Mouse (Mus musculus) thymus, postnatal 0 days (tissue): ENCODE data around the gene Cdh16. TPM values are rescaled to one million over a fixed set of nuclear protein-coding genes. Genes with fewer than 3 reads are reported as not detected.
A peak's percentile ranks its signal among the peaks of the same experiment; 100 is the strongest.
"Not testable (repeated sequence)": the region's sequence is repeated elsewhere in the genome, so short reads cannot be mapped to it uniquely, and the experiment has no call there.

ENCODE experiments used
- DNase-seq: peaks from one replicate; pipeline ENCODE4 v3.0.0-alpha.2; 2015; ENCODE audit warnings: low spot score
- polyA plus RNA-seq: library from polyadenylated mRNA; unstranded; fragments of >200 nt; fragmentation: Nextera tagmentation; extraction: Ambion mirVana; gene quantifications from 2 replicates; pipeline ENCODE4 v1.2.1, GENCODE M21; 2015

Gene Cdh16
- polyA plus RNA-seq, 1 experiment from 2014 or later = 0.17 TPM

GRCm38 (mm10) chr8:104577606-104578005 is 46.6 kb downstream of the Cdh16 start:
- DNase-seq = not testable (repeated sequence)

DNA sequence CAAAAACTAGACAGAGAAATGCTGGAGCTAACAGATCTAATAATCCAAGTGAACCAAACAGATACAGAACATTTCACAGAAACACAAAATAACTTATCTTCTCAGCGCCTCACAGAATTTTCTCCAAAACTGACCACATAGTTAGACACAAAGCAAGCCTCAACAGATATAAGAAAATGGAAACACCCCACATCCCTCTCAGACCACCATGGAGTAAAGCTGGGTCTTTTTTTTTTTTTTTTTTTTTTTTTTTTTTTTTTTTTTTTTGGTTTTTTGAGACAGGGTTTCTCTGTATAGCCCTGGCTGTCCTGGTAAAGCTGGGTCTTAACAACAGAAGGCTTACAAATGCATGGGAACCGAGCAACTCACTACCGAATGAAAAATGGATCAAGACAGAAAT is 47.4 kb downstream of the Cdh16 start:
- no peak for DNase-seq

DNA sequence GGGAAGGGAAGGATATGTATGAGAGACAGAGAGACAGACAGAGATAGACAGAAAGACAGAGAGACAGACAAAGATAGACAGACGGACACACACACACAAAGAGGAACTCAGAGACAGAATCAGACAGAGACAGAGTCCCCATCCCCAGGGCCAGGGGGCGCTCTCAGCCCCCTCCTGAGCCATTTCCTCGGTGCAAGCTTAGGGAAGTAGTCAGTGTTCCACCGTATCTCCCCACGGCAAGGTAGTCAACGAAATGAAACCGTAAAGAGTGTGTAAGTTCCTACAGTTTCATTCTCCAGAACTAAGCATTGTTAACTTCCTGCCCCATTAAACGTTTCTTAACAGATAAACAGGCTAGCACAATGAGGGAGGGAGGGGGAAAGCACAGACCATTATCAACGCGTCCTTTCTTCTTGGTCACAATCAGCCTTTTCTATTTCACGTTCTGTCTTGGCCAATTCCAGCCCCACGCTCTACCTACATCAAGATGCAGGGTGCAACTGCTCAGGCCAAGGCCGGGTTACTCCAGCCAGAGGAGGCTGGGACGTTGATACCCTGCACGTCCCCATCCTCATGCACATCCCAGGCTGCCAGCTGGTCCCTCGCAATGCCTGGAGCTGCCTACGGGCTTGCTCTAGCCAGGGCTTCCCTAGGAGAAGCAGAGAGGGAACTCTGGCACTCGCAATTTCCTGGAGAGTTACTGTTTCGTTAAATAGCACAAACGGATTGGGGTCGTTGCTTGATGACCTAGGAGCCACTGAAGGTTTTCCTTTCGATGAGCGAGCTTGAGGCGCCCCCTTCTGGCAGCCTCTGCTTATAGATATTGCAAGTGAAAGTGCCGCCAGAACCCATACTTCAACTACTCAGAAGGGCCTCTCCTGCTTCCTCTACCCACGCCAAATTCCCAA is 53.5 kb downstream of the Cdh16 start:
- peak; percentile 90 for DNase-seq

GRCm38 (mm10) chr8:104569559-104569958 is 54.6 kb downstream of the Cdh16 start:
- DNase-seq = no peak

DNA sequence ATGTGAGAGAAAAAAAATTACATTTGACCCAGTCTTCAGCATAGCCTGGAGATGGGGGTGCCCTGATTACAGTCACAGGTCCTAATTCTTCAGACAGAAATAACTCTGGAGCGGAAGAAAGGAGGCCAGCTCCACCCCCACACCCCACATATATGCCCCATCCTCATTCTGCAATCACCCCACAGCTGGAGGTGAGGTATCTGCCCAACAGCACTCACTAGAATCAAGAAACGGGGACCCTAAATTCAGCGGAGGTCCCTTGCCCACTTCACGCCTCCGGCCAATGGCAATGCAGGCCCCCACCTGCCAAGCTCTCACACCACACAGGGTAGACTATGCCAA is 58.8 kb downstream of the Cdh16 start:
- DNase-seq = no peak

GRCm38 (mm10) chr8:104564633-104565456 is 59.4 kb downstream of the Cdh16 start:
- DNase-seq = peak; percentile 95

GRCm38 (mm10) chr8:104560731-104561130 is 63.5 kb downstream of the Cdh16 start:
- DNase-seq = no peak

- no peak for DNase-seq
These were observed 67.0 kb downstream of the Cdh16 start for GRCm38 (mm10) chr8:104557226-104557625.

DNA sequence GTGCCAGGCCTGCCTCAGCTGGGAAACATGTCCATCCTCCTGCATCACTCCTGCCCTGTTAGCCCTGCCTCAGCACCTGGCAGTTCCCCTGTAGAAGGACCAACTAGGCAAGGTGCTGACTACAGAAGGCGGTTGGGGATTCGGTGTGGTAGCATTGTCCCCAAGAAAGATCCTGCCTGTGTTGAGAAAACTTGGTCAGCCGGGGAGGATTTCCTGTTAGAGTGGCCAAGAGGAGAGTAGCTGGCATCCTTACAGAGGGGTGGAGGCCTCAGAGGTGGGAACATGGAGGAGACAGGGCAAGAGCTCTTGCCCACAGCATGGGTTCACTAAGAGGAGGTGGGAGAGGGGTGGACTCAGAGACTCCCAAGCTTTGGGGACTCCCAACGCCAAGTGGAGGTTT is 69.0 kb downstream of the Cdh16 start:
- DNase-seq = no peak

Other genes with a start within 250 kb of the Cdh16 start
- gene Cmtm4, start 228.6 kb downstream of the Cdh16 start, polyA plus RNA-seq = 0.73 and 0.86 TPM in 2 replicates
- 23.6 and 27.0 TPM in 2 replicates for gene Dync1li2, start 181.3 kb downstream of the Cdh16 start, polyA plus RNA-seq
- 0.14 and 0.27 TPM in 2 replicates for gene Terb1, start 114.5 kb downstream of the Cdh16 start, polyA plus RNA-seq
- 62.8 and 68.9 TPM in 2 replicates for gene Nae1, start 89.8 kb downstream of the Cdh16 start, polyA plus RNA-seq
- gene Car7, start 89.7 kb downstream of the Cdh16 start, polyA plus RNA-seq = 1.6 and 2.2 TPM in 2 replicates
- gene Pdp2, start 32.9 kb downstream of the Cdh16 start, polyA plus RNA-seq = 11.7 and 12.3 TPM in 2 replicates
- gene Rrad, start 6.9 kb upstream of the Cdh16 start, polyA plus RNA-seq = 12.1 and 13.3 TPM in 2 replicates
- 106 and 115 TPM in 2 replicates for gene Ciao2b, start 17.6 kb upstream of the Cdh16 start, polyA plus RNA-seq
- gene Ces2a, start 109.6 kb upstream of the Cdh16 start, polyA plus RNA-seq = 0.12 and 0.15 TPM in 2 replicates
- 0.26 TPM in 1 of 2 replicates, not detected in the other for gene Ces2b, start 207.2 kb upstream of the Cdh16 start, polyA plus RNA-seq
- 0.49 and 0.56 TPM in 2 replicates for gene Ces2c, start 222.7 kb upstream of the Cdh16 start, polyA plus RNA-seq